Mouse (Mus musculus) thymus, adult 2 months (tissue): Measurements from ENCODE around the gene L3mbtl2.

Experiments used
- CTCF ChIP-seq: fragments of 200-500 bp; IDR thresholded peaks from 2 replicates; pipeline ENCODE4 v1.5.1; 2012; ENCODE audit warnings: mild to moderate bottlenecking, control low read depth, low read length, moderate library complexity, borderline replicate concordance; ENCODE audit not compliant: control insufficient read depth, poor library complexity, insufficient read depth; ENCODE audit errors: extremely low read depth
- POLR2A ChIP-seq: fragments of 200-500 bp; IDR thresholded peaks from 2 replicates; pipeline ENCODE4 v1.6.1; 2012; ENCODE audit warnings: mild to moderate bottlenecking, low read length, control low read depth, moderate library complexity; ENCODE audit not compliant: control insufficient read depth, poor library complexity, insufficient read depth; ENCODE audit errors: extremely low read depth

DNA sequence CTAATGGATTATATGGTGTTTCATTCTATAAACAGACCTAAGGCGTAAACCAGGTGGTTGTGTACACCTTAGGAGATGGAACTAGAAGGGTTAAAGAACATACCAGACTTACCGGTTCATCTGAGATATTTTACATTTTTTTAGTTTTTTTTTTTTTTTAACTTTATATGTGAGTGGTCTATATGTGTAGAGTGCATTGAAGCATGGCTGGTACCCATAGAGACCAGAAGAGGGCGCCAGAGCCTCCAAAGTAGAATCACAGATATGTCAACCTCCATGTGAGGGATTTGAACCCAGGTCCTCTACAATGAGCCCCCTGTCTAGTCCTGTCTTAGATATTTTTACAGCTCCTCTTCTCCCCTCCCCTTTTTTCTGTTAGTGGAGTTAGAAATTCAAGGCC is 34.2 kb downstream of the L3mbtl2 start:
- TF ChIP-seq POLR2A (no peak), CTCF (no peak)
